Mouse (Mus musculus): ENCODE measurements at regions not wholly inside any gene's neighbourhood (a gene's known extent, or its start where the extent isn't known, plus 50 kb on each side); places are given as distances from the start of the nearest gene placed in this dataset.

DNA sequence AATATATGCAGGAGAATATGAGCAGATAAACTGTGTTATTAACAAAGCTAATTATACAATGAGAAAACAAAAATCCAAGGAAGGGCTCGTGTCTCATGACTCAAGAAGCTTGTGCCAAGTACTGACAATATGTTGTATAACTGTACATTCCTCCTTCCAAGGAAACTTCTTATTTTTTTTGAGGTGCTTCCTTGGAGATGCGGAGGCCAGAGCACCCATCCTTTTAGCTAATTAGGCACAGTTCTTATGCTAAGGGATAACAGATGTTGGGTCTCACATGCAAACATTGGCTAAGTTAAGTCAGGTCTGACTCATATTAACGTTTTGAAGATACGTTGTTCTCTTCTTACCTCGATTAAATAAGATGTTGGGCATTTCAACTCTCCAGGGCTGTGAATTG lies 426.1 kb downstream of the Adra2a start:
- TF ChIP-seq CTCF (IDR thresholded peaks at IDR 0.05; ENCODE audit: insufficient read depth, low read depth, low read length), result no peak
- no peak for TF ChIP-seq POLR2A (IDR thresholded peaks at IDR 0.05; ENCODE audit: insufficient read depth, low read depth, low read length)

Measured in olfactory bulb, adult 2 months (tissue).